Mouse (Mus musculus) heart, postnatal 0 days (tissue): ENCODE measurements around the gene Epb41l4b. TPM values are rescaled to one million over a fixed set of nuclear protein-coding genes. Genes with fewer than 3 reads are reported as not detected.

Experiments used
- ATAC-seq: fragments of 200-750 bp; cut with Nextera tagmentation; 2 replicates; pipeline ENCODE4 v1.8.0; 2017; ENCODE audit warnings: low read depth, moderate number of reproducible peaks, moderate library complexity; ENCODE audit not compliant: insufficient read depth
- DNase-seq: peaks from one replicate; pipeline ENCODE4 v3.0.0-alpha.2; 2016; ENCODE audit warnings: low spot score
- H3K27ac ChIP-seq: fragments of 300-500 bp; sonication (generic); 2 replicates; pipeline ENCODE4 v1.5.1; 2014; ENCODE audit warnings: low read depth, mild to moderate bottlenecking
- H3K27me3 ChIP-seq: fragments of 300-500 bp; sonication (generic); 2 replicates; pipeline ENCODE4 v1.6.1; 2014; ENCODE audit warnings: low read length, mixed read lengths; ENCODE audit not compliant: control insufficient read depth, insufficient read depth
- H3K36me3 ChIP-seq: fragments of 300-500 bp; sonication (generic); replicated peaks from 2 replicates; pipeline ENCODE4 v1.6.1; 2014; ENCODE audit warnings: low read length, mixed read lengths; ENCODE audit not compliant: control insufficient read depth, insufficient read depth
- H3K4me1 ChIP-seq: fragments of 300-500 bp; sonication (generic); 2 replicates; pipeline ENCODE4 v1.6.1; 2014; ENCODE audit warnings: antibody characterized with exemption; ENCODE audit not compliant: control insufficient read depth, insufficient read depth
- H3K4me2 ChIP-seq: fragments of 300-500 bp; sonication (generic); 2 replicates; pipeline ENCODE4 v1.6.1; 2014; ENCODE audit warnings: low read depth, mild to moderate bottlenecking, low read length, moderate library complexity
- H3K4me3 ChIP-seq: fragments of 300-500 bp; sonication (generic); 2 replicates; pipeline ENCODE4 v1.5.1; 2014; ENCODE audit warnings: low read depth, low read length
- H3K9ac ChIP-seq: fragments of 300-500 bp; sonication (generic); replicated peaks from 2 replicates; pipeline ENCODE4 v1.6.1; 2014; ENCODE audit warnings: low read depth, low read length, mixed read lengths
- H3K9me3 ChIP-seq: fragments of 300-500 bp; sonication (generic); replicated peaks from 2 replicates; pipeline ENCODE4 v1.6.1; 2016; ENCODE audit warnings: low read length; ENCODE audit not compliant: control insufficient read depth
- CTCF ChIP-seq: IDR thresholded peaks from 2 replicates; pipeline ENCODE4 v1.5.1; 2016; ENCODE audit warnings: antibody characterized with exemption, control low read depth, low read depth
- EP300 ChIP-seq: IDR thresholded peaks from 2 replicates; pipeline ENCODE4 v1.6.1; 2016; ENCODE audit warnings: antibody characterized with exemption, low read depth
- WGBS: fragments of 180-500 bp; shearing (Covaris S2); extraction: QIAGEN DNeasy Blood & Tissue Kit; methylation state at CpG from one replicate; pipeline ENCODE4 v1.1.7; 2014; 5-methylcytosine and 5-hydroxymethylcytosine counted together
- polyA plus RNA-seq: library from polyadenylated mRNA; unstranded; fragments of >200 nt; fragmentation: Nextera tagmentation; extraction: Ambion mirVana; gene quantifications from 2 replicates; pipeline ENCODE4 v1.2.1, GENCODE M21; 2015
- total RNA-seq: library from RNA; depleted of rRNA; stranded (reverse); fragments of >200 nt; gene quantifications from 2 replicates; pipeline ENCODE4 v1.2.3, GENCODE M21; 2014; ENCODE audit warnings: low replicate concordance

Gene Epb41l4b
- total and polyA plus RNA-seq, 2 experiments from 2014 or later = 0.19 to 0.37 TPM

GRCm38 (mm10) chr4:56953235-56953634 lies 190.0 kb downstream of the Epb41l4b start:
- H3K9ac ChIP-seq = no peak overlapping the region
- H3K27ac ChIP-seq = no peak overlapping the region
- H3K4me3 ChIP-seq = no peak overlapping the region
- 65% methylated on average over 6 of the region's 6 CpGs for WGBS
- H3K4me2 ChIP-seq = no peak overlapping the region
- no peak for TF ChIP-seq CTCF
- no peak for TF ChIP-seq EP300
- DNase-seq (no peak), ATAC-seq (no peak)
- no peaks in the 10 kb centered on the region for H3K36me3 ChIP-seq
- H3K4me1 ChIP-seq = peaks cover 8% of the 10 kb centered on the region; the same call in 1 of the 2 replicates
- H3K27me3 ChIP-seq = no peaks in the 10 kb centered on the region
- H3K9me3 ChIP-seq = no peaks in the 10 kb centered on the region

GRCm38 (mm10) chr4:56951701-56952100 lies 191.5 kb downstream of the Epb41l4b start:
- Histone ChIP-seq H3K27ac (no peak overlapping the region), H3K9ac (no peak overlapping the region), H3K9me3 (no peaks in the 10 kb centered on the region), H3K27me3 (no peaks in the 10 kb centered on the region), H3K36me3 (no peaks in the 10 kb centered on the region), H3K4me3 (no peak overlapping the region), H3K4me2 (no peak overlapping the region), H3K4me1 (peaks cover 7% of the 10 kb centered on the region; the same call in 1 of the 2 replicates)
- ATAC-seq (no peak), DNase-seq (no peak)
- TF ChIP-seq CTCF (no peak), EP300 (no peak)
- WGBS = 81% methylated on average over 3 of the region's 3 CpGs

- H3K9me3 ChIP-seq = no peaks in the 10 kb centered on the region
- H3K27ac ChIP-seq = no peak overlapping the region
- no peak overlapping the region for H3K4me3 ChIP-seq
- DNase-seq (no peak), ATAC-seq (no peak)
- TF ChIP-seq CTCF = no peak
- no peaks in the 10 kb centered on the region for H3K36me3 ChIP-seq
- no peak overlapping the region for H3K9ac ChIP-seq
- H3K4me2 ChIP-seq = no peak overlapping the region
- no peaks in the 10 kb centered on the region for H3K27me3 ChIP-seq
- H3K4me1 ChIP-seq = peaks cover 19% of the 10 kb centered on the region
- 53% methylated on average over 6 of the region's 6 CpGs for WGBS
These were observed 193.7 kb downstream of the Epb41l4b start for GRCm38 (mm10) chr4:56949494-56949893.

- Histone ChIP-seq H3K9ac (peak within 1 kb of the TSS; percentile 91), H3K4me2 (peak within 1 kb of the TSS; percentile 90), H3K4me1 (peaks cover 39% of the 10 kb centered on the region), H3K36me3 (no peaks in the 10 kb centered on the region), H3K4me3 (peak within 1 kb of the TSS; percentile 82), H3K27ac (peak within 1 kb of the TSS; percentile 94), H3K9me3 (no peaks in the 10 kb centered on the region), H3K27me3 (no peaks in the 10 kb centered on the region)
- no peak for TF ChIP-seq EP300
- TF ChIP-seq CTCF = no peak; the same call in 1 of the 2 replicates
- peak; percentile 93 for ATAC-seq
- peak; percentile 95 for DNase-seq
- WGBS = under 1% methylated on average over 105 of the region's 107 CpGs
These were observed 196.3 kb downstream of the Epb41l4b start, which contains the start of gene Tmem245 for GRCm38 (mm10) chr4:56946641-56947640. Tmem245 (minus strand) TSS chr4:56947437.

GRCm38 (mm10) chr4:56946180-56946579 lies 197.1 kb downstream of the Epb41l4b start:
- H3K9ac ChIP-seq = peak overlapping the region; percentile 91
- no peak for TF ChIP-seq CTCF
- no peak for TF ChIP-seq EP300
- ATAC-seq (peak; percentile 31), DNase-seq (peak; percentile 59)
- peak overlapping the region; percentile 90 for H3K4me2 ChIP-seq
- peak overlapping the region; percentile 94 for H3K27ac ChIP-seq
- no peaks in the 10 kb centered on the region for H3K9me3 ChIP-seq
- H3K4me3 ChIP-seq = peak overlapping the region; percentile 82
- whole genome bisulfite sequencing = under 1% methylated on average over 14 of the region's 14 CpGs
- no peaks in the 10 kb centered on the region for H3K36me3 ChIP-seq
- peaks cover 43% of the 10 kb centered on the region for H3K4me1 ChIP-seq
- no peaks in the 10 kb centered on the region for H3K27me3 ChIP-seq
